Mouse (Mus musculus): ENCODE results near the gene Jag2. TPM values are rescaled to one million over a fixed set of nuclear protein-coding genes. Genes with fewer than 3 reads are reported as not detected.

Jag2 gene
- total RNA-seq, 4 experiments from 2014 or later, result 48.1 to 69.9 (median 58.9) TPM

GRCm38 (mm10) chr12:112903941-112904340, 25.6 kb downstream of the Jag2 start:
- no peak for DNase-seq (ENCODE audit: low spot score in 2 of 2)

GRCm38 (mm10) chr12:112900641-112901040, 28.9 kb downstream of the Jag2 start:
- peak in 1 of 2 experiments; percentile 86 for DNase-seq (ENCODE audit: low spot score in 2 of 2)

GRCm38 (mm10) chr12:112898960-112899359, 30.6 kb downstream of the Jag2 start:
- no peak for DNase-seq (ENCODE audit: low spot score in 2 of 2)

GRCm38 (mm10) chr12:112898351-112898750, 31.2 kb downstream of the Jag2 start:
- no peak for DNase-seq (ENCODE audit: low spot score in 2 of 2)

- no peak for DNase-seq (ENCODE audit: low spot score in 2 of 2)
These were observed 31.9 kb downstream of the Jag2 start for GRCm38 (mm10) chr12:112897522-112898212.

GRCm38 (mm10) chr12:112894969-112895368, 34.6 kb downstream of the Jag2 start:
- DNase-seq (ENCODE audit: low spot score in 2 of 2), result no peak

GRCm38 (mm10) chr12:112894303-112894884, 35.2 kb downstream of the Jag2 start:
- no peak for DNase-seq (ENCODE audit: low spot score in 2 of 2)

GRCm38 (mm10) chr12:112885465-112885864, 44.1 kb downstream of the Jag2 start:
- DNase-seq (ENCODE audit: low spot score in 2 of 2), result no peak

- no peak for DNase-seq (ENCODE audit: low spot score in 2 of 2)
These were observed 48.2 kb downstream of the Jag2 start for GRCm38 (mm10) chr12:112881301-112881815.

- DNase-seq (ENCODE audit: low spot score in 2 of 2), result no peak
These were observed 48.9 kb downstream of the Jag2 start for GRCm38 (mm10) chr12:112880661-112881060.

- DNase-seq (ENCODE audit: low spot score in 2 of 2), result no peak
These were observed 49.8 kb downstream of the Jag2 start for GRCm38 (mm10) chr12:112879731-112880130.

- DNase-seq (ENCODE audit: low spot score in 2 of 2), result no peak
These were observed 52.0 kb downstream of the Jag2 start for GRCm38 (mm10) chr12:112877607-112878020.

GRCm38 (mm10) chr12:112877073-112877576, 52.5 kb downstream of the Jag2 start:
- DNase-seq (ENCODE audit: low spot score in 2 of 2), result no peak

- DNase-seq (ENCODE audit: low spot score in 2 of 2), result no peak
These were observed 53.1 kb downstream of the Jag2 start for GRCm38 (mm10) chr12:112876332-112877072.

- peak; percentile 69 to 82 for DNase-seq (ENCODE audit: low spot score in 2 of 2)
These were observed 54.2 kb downstream of the Jag2 start for GRCm38 (mm10) chr12:112875225-112876013.

GRCm38 (mm10) chr12:112874199-112874598, 55.4 kb downstream of the Jag2 start:
- DNase-seq (ENCODE audit: low spot score in 2 of 2), result no peak

GRCm38 (mm10) chr12:112873452-112874190, 56.0 kb downstream of the Jag2 start:
- DNase-seq (ENCODE audit: low spot score in 2 of 2), result peak; percentile 37 to 43

- DNase-seq (ENCODE audit: low spot score in 2 of 2), result no peak
These were observed 56.6 kb downstream of the Jag2 start for GRCm38 (mm10) chr12:112872991-112873390.

GRCm38 (mm10) chr12:112871272-112871671, 58.3 kb downstream of the Jag2 start:
- DNase-seq (ENCODE audit: low spot score in 2 of 2), result no peak

GRCm38 (mm10) chr12:112870775-112871174, 58.8 kb downstream of the Jag2 start:
- no peak for DNase-seq (ENCODE audit: low spot score in 2 of 2)
